Mouse (Mus musculus): ENCODE data around the gene 4921539E11Rik. TPM values are rescaled to one million over a fixed set of nuclear protein-coding genes. Genes with fewer than 3 reads are reported as not detected.

Gene 4921539E11Rik
- polyA plus RNA-seq (2017; shearing (Covaris generic)) = not detected

DNA sequence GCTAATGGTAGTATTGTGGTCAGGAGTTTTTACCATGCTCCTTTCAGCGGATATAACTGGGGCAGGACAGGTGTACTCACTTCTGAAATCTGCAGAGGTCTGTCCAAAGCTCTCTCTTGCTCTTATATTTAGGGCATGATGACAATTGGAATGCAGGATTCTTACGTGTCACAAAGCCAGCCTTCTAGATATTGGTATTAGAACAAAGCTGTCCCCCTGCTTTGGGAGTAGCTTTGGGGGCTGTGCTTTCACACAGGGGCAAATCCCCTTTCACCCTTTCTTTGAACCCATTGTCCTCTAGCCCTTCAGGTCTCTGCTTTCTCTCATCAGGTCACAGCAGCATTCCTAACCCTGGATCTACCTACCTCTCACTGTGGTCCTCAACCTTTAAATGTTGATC, at the start of gene 4921539E11Rik:
TSS of gene 4921539E11Rik (minus strand) at position 101 of the 400 bp plus-strand sequence.

DNA sequence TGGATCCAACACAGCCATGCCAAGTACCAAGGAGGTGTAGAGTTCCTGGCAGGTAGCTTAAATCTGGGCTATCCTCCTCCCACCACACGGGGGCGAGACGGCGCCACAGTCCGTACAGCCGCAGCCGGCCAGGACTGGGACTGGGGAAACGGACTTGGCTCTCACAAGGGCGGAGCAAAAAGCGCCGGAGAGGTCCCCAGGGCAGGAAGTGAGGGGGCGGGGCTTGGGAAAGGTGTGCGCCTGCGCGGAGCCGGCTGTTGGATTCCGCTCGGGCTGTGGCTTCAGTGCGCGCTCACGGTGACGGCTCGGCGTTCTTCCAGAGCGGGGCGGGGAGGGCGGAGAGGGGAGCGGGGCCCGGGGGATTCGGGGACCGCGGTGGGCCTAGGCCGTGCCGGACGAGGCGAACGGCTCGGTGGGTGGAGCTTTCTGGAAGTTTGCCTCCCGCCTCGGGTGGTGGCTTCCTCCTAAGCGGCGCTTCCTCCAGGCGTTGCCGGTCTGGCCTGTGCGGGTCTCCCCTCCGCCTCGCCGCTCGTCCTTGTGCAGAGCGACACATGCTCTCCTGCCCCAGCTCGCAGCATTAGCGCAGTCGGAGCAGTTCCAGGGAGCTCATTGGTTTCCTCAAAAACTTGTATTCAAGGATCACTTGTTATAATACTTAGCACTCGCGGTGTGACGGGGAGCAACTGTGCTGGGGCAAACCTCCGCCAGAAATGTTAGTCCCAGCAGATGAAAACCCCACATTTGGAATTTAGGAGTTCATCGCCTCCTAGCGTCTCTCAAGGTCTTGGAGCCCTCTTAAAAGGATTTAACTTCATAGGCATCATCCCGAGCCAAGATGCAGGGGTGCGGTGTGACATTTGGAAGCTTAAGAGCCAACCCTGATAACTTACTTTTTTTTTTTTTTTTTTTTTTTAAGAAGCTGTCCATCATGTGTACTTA, 23.2 kb upstream of the 4921539E11Rik start, which contains the start of gene Oma1:
TSS of gene Oma1 (plus strand) at position 226 of the 939 bp plus-strand sequence.

DNA sequence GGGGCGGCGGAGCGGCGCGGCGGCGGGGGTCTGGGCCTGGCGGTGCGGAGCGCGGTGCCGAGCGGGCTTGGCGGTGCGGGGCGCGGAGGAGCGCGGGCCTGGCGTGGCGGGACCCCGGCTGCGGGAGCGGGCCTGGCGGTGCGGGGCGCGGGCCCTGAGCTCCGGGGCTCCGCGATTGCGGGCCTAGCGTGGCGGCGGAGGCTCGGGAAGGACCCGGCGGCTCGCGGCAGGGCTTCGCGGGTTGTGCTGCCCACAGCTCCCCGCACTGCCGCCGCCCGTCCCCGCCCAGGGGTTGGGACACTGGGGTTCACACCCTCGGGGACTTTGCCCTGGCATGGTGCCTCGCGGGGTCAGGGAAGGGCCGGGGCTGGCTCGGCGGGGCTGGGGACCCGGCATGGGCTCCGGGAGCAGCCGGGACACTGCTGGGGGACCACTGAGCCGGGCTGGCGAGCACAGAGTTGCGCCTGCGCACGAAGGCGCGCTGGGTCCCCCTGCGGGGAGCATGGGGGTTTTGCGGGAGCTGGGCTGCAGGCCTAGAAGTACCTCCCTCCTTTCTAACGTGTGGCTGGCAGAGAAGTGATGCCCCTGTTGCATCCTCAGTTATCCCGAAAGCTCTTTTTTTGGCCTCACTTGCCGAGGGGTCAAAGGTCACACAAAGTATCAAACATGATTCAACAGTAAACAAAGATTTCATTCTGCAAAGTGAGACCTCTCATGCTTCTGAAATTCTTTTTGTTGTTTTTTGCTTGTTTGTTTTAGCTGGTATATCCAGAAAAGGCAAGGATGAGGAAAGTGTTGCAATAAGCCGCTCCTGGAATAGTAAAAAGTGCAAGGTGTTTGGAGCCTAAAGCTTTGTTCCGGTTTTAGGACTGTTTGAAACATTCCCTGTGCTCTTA, 75.5 kb downstream of the 4921539E11Rik start, which contains the start of gene Slc35d1:
TSS of gene Slc35d1 (minus strand) at position 240 of the 896 bp plus-strand sequence.

Other genes with a start within 250 kb of the 4921539E11Rik start
- gene Mier1, start 176.5 kb downstream of the 4921539E11Rik start, polyA plus RNA-seq (2017; shearing (Covaris generic)) = 82.8 TPM
- 4.4 TPM for gene Wdr78, start 176.3 kb downstream of the 4921539E11Rik start, polyA plus RNA-seq (2017; shearing (Covaris generic))
- gene Slc35d1, start 75.7 kb downstream of the 4921539E11Rik start, polyA plus RNA-seq (2017; shearing (Covaris generic)) = 34.7 TPM
- gene Oma1, start 22.9 kb upstream of the 4921539E11Rik start, polyA plus RNA-seq (2017; shearing (Covaris generic)) = 39.7 TPM